Mouse (Mus musculus): Measurements from ENCODE around the gene Arhgef38. TPM values are rescaled to one million over a fixed set of nuclear protein-coding genes. Genes with fewer than 3 reads are reported as not detected.

Gene Arhgef38
- polyA plus RNA-seq, 1 experiment from 2014 or later, result not detected

- Histone ChIP-seq H3K9me3 (ENCODE audit: control insufficient read depth, low read length) (no peaks in the 10 kb centered on the region), H3K9ac (ENCODE audit: low read depth, low read length) (no peak overlapping the region), H3K36me3 (ENCODE audit: control insufficient read depth, insufficient read depth, low read length) (no peaks in the 10 kb centered on the region), H3K4me3 (ENCODE audit: low read depth, low read length) (no peak overlapping the region), H3K27me3 (replicated peaks; ENCODE audit: control insufficient read depth, insufficient read depth, low read length) (no peaks in the 10 kb centered on the region), H3K4me1 (replicated peaks; ENCODE audit: control insufficient read depth, insufficient read depth, low read length) (no peaks in the 10 kb centered on the region), H3K4me2 (no peak overlapping the region), H3K27ac (ENCODE audit: low read depth, low read length) (no peak overlapping the region)
- 85% methylated on average over 3 of the region's 3 CpGs for WGBS
- DNase-seq (ENCODE audit: low spot score) (no peak), ATAC-seq (replicated peaks; ENCODE audit: low FRiP score) (no peak)
These were observed 47.2 kb downstream of the Arhgef38 start for GRCm38 (mm10) chr3:133187524-133187923.

GRCm38 (mm10) chr3:133176033-133176750, 58.6 kb downstream of the Arhgef38 start:
- Histone ChIP-seq H3K4me2 (no peak overlapping the region), H3K36me3 (ENCODE audit: control insufficient read depth, insufficient read depth, low read length) (no peaks in the 10 kb centered on the region), H3K27me3 (replicated peaks; ENCODE audit: control insufficient read depth, insufficient read depth, low read length) (no peaks in the 10 kb centered on the region), H3K9me3 (ENCODE audit: control insufficient read depth, low read length) (no peaks in the 10 kb centered on the region), H3K4me1 (replicated peaks; ENCODE audit: control insufficient read depth, insufficient read depth, low read length) (no peaks in the 10 kb centered on the region), H3K4me3 (ENCODE audit: low read depth, low read length) (no peak overlapping the region), H3K9ac (ENCODE audit: low read depth, low read length) (no peak overlapping the region), H3K27ac (ENCODE audit: low read depth, low read length) (no peak overlapping the region)
- 76% methylated on average over 12 of the region's 12 CpGs for WGBS
- DNase-seq (ENCODE audit: low spot score) (no peak), ATAC-seq (replicated peaks; ENCODE audit: low FRiP score) (no peak)

GRCm38 (mm10) chr3:133172291-133172690, 62.5 kb downstream of the Arhgef38 start:
- H3K9ac ChIP-seq (ENCODE audit: low read depth, low read length), result no peak overlapping the region
- WGBS, result 85% methylated on average over 4 of the region's 4 CpGs
- no peak for DNase-seq (ENCODE audit: low spot score)

GRCm38 (mm10) chr3:133169737-133170136, 65.0 kb downstream of the Arhgef38 start:
- Histone ChIP-seq H3K9ac (ENCODE audit: low read depth, low read length) (no peak overlapping the region), H3K4me2 (no peak overlapping the region), H3K27me3 (replicated peaks; ENCODE audit: control insufficient read depth, insufficient read depth, low read length) (no peaks in the 10 kb centered on the region), H3K4me1 (replicated peaks; ENCODE audit: control insufficient read depth, insufficient read depth, low read length) (no peaks in the 10 kb centered on the region), H3K36me3 (ENCODE audit: control insufficient read depth, insufficient read depth, low read length) (no peaks in the 10 kb centered on the region), H3K27ac (ENCODE audit: low read depth, low read length) (no peak overlapping the region), H3K4me3 (ENCODE audit: low read depth, low read length) (no peak overlapping the region), H3K9me3 (ENCODE audit: control insufficient read depth, low read length) (no peaks in the 10 kb centered on the region)
- DNase-seq (ENCODE audit: low spot score), result no peak
- 86% methylated on average over 7 of the region's 7 CpGs for WGBS
- no peak for ATAC-seq (replicated peaks; ENCODE audit: low FRiP score)

More at GRCm38 (mm10) chr3:133172291-133172690, 62.5 kb downstream of the Arhgef38 start:
- H3K27ac ChIP-seq (ENCODE audit: low read depth, low read length), result no peak overlapping the region
- H3K27me3 ChIP-seq (replicated peaks; ENCODE audit: control insufficient read depth, insufficient read depth, low read length), result no peaks in the 10 kb centered on the region
- no peaks in the 10 kb centered on the region for H3K4me1 ChIP-seq (replicated peaks; ENCODE audit: control insufficient read depth, insufficient read depth, low read length)
- H3K36me3 ChIP-seq (ENCODE audit: control insufficient read depth, insufficient read depth, low read length), result no peaks in the 10 kb centered on the region
- no peak overlapping the region for H3K4me2 ChIP-seq
- H3K9me3 ChIP-seq (ENCODE audit: control insufficient read depth, low read length), result no peaks in the 10 kb centered on the region
- no peak for ATAC-seq (replicated peaks; ENCODE audit: low FRiP score)
- no peak overlapping the region for H3K4me3 ChIP-seq (ENCODE audit: low read depth, low read length)

- Histone ChIP-seq H3K9ac (ENCODE audit: low read depth, low read length) (no peak overlapping the region), H3K4me1 (replicated peaks; ENCODE audit: control insufficient read depth, insufficient read depth, low read length) (no peaks in the 10 kb centered on the region), H3K4me3 (ENCODE audit: low read depth, low read length) (no peak overlapping the region), H3K27ac (ENCODE audit: low read depth, low read length) (no peak overlapping the region), H3K36me3 (ENCODE audit: control insufficient read depth, insufficient read depth, low read length) (no peaks in the 10 kb centered on the region), H3K27me3 (replicated peaks; ENCODE audit: control insufficient read depth, insufficient read depth, low read length) (no peaks in the 10 kb centered on the region), H3K4me2 (no peak overlapping the region), H3K9me3 (ENCODE audit: control insufficient read depth, low read length) (no peaks in the 10 kb centered on the region)
- DNase-seq (ENCODE audit: low spot score), result no peak
- 71% methylated on average over 6 of the region's 6 CpGs for WGBS
- ATAC-seq (replicated peaks; ENCODE audit: low FRiP score), result no peak
These were observed 67.2 kb downstream of the Arhgef38 start for GRCm38 (mm10) chr3:133167550-133167949.

- no peak overlapping the region for H3K27ac ChIP-seq (ENCODE audit: low read depth, low read length)
- no peaks in the 10 kb centered on the region for H3K27me3 ChIP-seq (replicated peaks; ENCODE audit: control insufficient read depth, insufficient read depth, low read length)
- H3K4me1 ChIP-seq (replicated peaks; ENCODE audit: control insufficient read depth, insufficient read depth, low read length), result no peaks in the 10 kb centered on the region
- DNase-seq (ENCODE audit: low spot score) (no peak), ATAC-seq (replicated peaks; ENCODE audit: low FRiP score) (no peak)
- H3K36me3 ChIP-seq (ENCODE audit: control insufficient read depth, insufficient read depth, low read length), result no peaks in the 10 kb centered on the region
- no peak overlapping the region for H3K4me3 ChIP-seq (ENCODE audit: low read depth, low read length)
- H3K4me2 ChIP-seq, result no peak overlapping the region
- no peak overlapping the region for H3K9ac ChIP-seq (ENCODE audit: low read depth, low read length)
- no peaks in the 10 kb centered on the region for H3K9me3 ChIP-seq (ENCODE audit: control insufficient read depth, low read length)
- WGBS, result 28% methylated on average over 1 of the region's 1 CpGs
These were observed 69.6 kb downstream of the Arhgef38 start for GRCm38 (mm10) chr3:133165130-133165529.

GRCm38 (mm10) chr3:133163913-133164406, 70.8 kb downstream of the Arhgef38 start:
- no peaks in the 10 kb centered on the region for H3K27me3 ChIP-seq (replicated peaks; ENCODE audit: control insufficient read depth, insufficient read depth, low read length)
- no peaks in the 10 kb centered on the region for H3K36me3 ChIP-seq (ENCODE audit: control insufficient read depth, insufficient read depth, low read length)
- no peak overlapping the region for H3K4me3 ChIP-seq (ENCODE audit: low read depth, low read length)
- ATAC-seq (replicated peaks; ENCODE audit: low FRiP score) (no peak), DNase-seq (ENCODE audit: low spot score) (no peak)
- H3K27ac ChIP-seq (ENCODE audit: low read depth, low read length), result no peak overlapping the region
- 84% methylated on average over 6 of the region's 6 CpGs for WGBS
- H3K4me2 ChIP-seq, result no peak overlapping the region
- no peaks in the 10 kb centered on the region for H3K9me3 ChIP-seq (ENCODE audit: control insufficient read depth, low read length)
- no peaks in the 10 kb centered on the region for H3K4me1 ChIP-seq (replicated peaks; ENCODE audit: control insufficient read depth, insufficient read depth, low read length)
- no peak overlapping the region for H3K9ac ChIP-seq (ENCODE audit: low read depth, low read length)

- 75% methylated on average over 7 of the region's 7 CpGs for WGBS
These were observed 71.6 kb downstream of the Arhgef38 start for GRCm38 (mm10) chr3:133163174-133163573.

GRCm38 (mm10) chr3:133161407-133161806, 73.3 kb downstream of the Arhgef38 start:
- DNase-seq (ENCODE audit: low spot score) (no peak), ATAC-seq (replicated peaks; ENCODE audit: low FRiP score) (no peak)
- H3K9ac ChIP-seq (ENCODE audit: low read depth, low read length), result no peak overlapping the region
- 76% methylated on average over 1 of the region's 1 CpGs for WGBS
- no peak overlapping the region for H3K4me3 ChIP-seq (ENCODE audit: low read depth, low read length)
- H3K9me3 ChIP-seq (ENCODE audit: control insufficient read depth, low read length), result no peaks in the 10 kb centered on the region
- H3K4me1 ChIP-seq (replicated peaks; ENCODE audit: control insufficient read depth, insufficient read depth, low read length), result no peaks in the 10 kb centered on the region
- no peaks in the 10 kb centered on the region for H3K27me3 ChIP-seq (replicated peaks; ENCODE audit: control insufficient read depth, insufficient read depth, low read length)
- H3K27ac ChIP-seq (ENCODE audit: low read depth, low read length), result no peak overlapping the region
- no peaks in the 10 kb centered on the region for H3K36me3 ChIP-seq (ENCODE audit: control insufficient read depth, insufficient read depth, low read length)
- no peak overlapping the region for H3K4me2 ChIP-seq

More at GRCm38 (mm10) chr3:133163174-133163573, 71.6 kb downstream of the Arhgef38 start:
- Histone ChIP-seq H3K4me3 (ENCODE audit: low read depth, low read length) (no peak overlapping the region), H3K36me3 (ENCODE audit: control insufficient read depth, insufficient read depth, low read length) (no peaks in the 10 kb centered on the region), H3K27me3 (replicated peaks; ENCODE audit: control insufficient read depth, insufficient read depth, low read length) (no peaks in the 10 kb centered on the region), H3K4me2 (no peak overlapping the region), H3K9me3 (ENCODE audit: control insufficient read depth, low read length) (no peaks in the 10 kb centered on the region), H3K4me1 (replicated peaks; ENCODE audit: control insufficient read depth, insufficient read depth, low read length) (no peaks in the 10 kb centered on the region), H3K27ac (ENCODE audit: low read depth, low read length) (no peak overlapping the region), H3K9ac (ENCODE audit: low read depth, low read length) (no peak overlapping the region)
- DNase-seq (ENCODE audit: low spot score) (no peak), ATAC-seq (replicated peaks; ENCODE audit: low FRiP score) (no peak)
